Mouse (Mus musculus) B cell, adult 67 days (primary cell): ENCODE results near the gene Prl5a1. TPM values are rescaled to one million over a fixed set of nuclear protein-coding genes. Genes with fewer than 3 reads are reported as not detected.

Experiments used
- total RNA-seq, 2 experiments: library from RNA; stranded (reverse); gene quantifications; 4 replicates each; pipeline ENCODE4 v1.2.4; 2023

The Prl5a1 gene
- total RNA-seq = not detected

GRCm38 (mm10) chr13:28142184-28142583 lies at the start of gene Prl5a1:
Prl5a1 (plus strand) TSS chr13:28142484.

Other genes with a start within 250 kb of the Prl5a1 start
- gene Prl4a1, start 126.3 kb upstream of the Prl5a1 start, total RNA-seq = not detected
- 100 to 1,000 TPM; 217 to 262 TPM for gene Gm11361, start 115.0 kb downstream of the Prl5a1 start, total RNA-seq